Mouse (Mus musculus) heart, embryonic 11.5 days (tissue): Measurements from ENCODE around the gene Itpkb. TPM values are rescaled to one million over a fixed set of nuclear protein-coding genes. Genes with fewer than 3 reads are reported as not detected.

Experiments used
- ATAC-seq: fragments of 200-750 bp; cut with Nextera tagmentation; replicated peaks from 2 replicates; pipeline ENCODE4 v1.8.0; 2017; ENCODE audit warnings: moderate library complexity; ENCODE audit not compliant: insufficient number of reproducible peaks, low FRiP score, low TSS enrichment
- H3K27ac ChIP-seq: fragments of 300-500 bp; sonication (generic); 2 replicates; pipeline ENCODE4 v1.5.1; 2014; ENCODE audit warnings: mild to moderate bottlenecking, low read depth, low read length
- H3K27me3 ChIP-seq: fragments of 300-500 bp; sonication (generic); 2 replicates; pipeline ENCODE4 v1.6.1; 2014; ENCODE audit warnings: mild to moderate bottlenecking, low read length, mixed read lengths; ENCODE audit not compliant: control insufficient read depth, insufficient read depth
- H3K36me3 ChIP-seq: fragments of 300-500 bp; sonication (generic); 2 replicates; pipeline ENCODE4 v1.6.1; 2014; ENCODE audit warnings: mild to moderate bottlenecking, low read length, moderate library complexity, mixed read lengths; ENCODE audit not compliant: control insufficient read depth, insufficient read depth
- H3K4me1 ChIP-seq: fragments of 300-500 bp; sonication (generic); 2 replicates; pipeline ENCODE4 v1.6.1; 2014; ENCODE audit warnings: low read length; ENCODE audit not compliant: control insufficient read depth, insufficient read depth
- H3K4me2 ChIP-seq: fragments of 300-500 bp; sonication (generic); 2 replicates; pipeline ENCODE4 v1.6.1; 2014; ENCODE audit warnings: mild to moderate bottlenecking, moderate library complexity
- H3K4me3 ChIP-seq: fragments of 300-500 bp; sonication (generic); 2 replicates; pipeline ENCODE4 v1.5.1; 2014; ENCODE audit warnings: low read depth, low read length
- H3K9ac ChIP-seq: fragments of 300-500 bp; sonication (generic); 2 replicates; pipeline ENCODE4 v1.6.1; 2014; ENCODE audit warnings: mild to moderate bottlenecking, low read depth, low read length, moderate library complexity
- H3K9me3 ChIP-seq: fragments of 300-500 bp; sonication (generic); replicated peaks from 2 replicates; pipeline ENCODE4 v1.6.1; 2016; ENCODE audit warnings: low read length; ENCODE audit not compliant: control insufficient read depth
- WGBS: fragments of 180-500 bp; shearing (Covaris S2); extraction: QIAGEN DNeasy Blood & Tissue Kit; methylation state at CpG from one replicate; pipeline ENCODE4 v1.1.7; 2014; ENCODE audit not compliant: insufficient replicate concordance; 5-methylcytosine and 5-hydroxymethylcytosine counted together
- polyA plus RNA-seq: library from polyadenylated mRNA; unstranded; fragments of >200 nt; fragmentation: Nextera tagmentation; extraction: Ambion mirVana; gene quantifications from 2 replicates; pipeline ENCODE4 v1.2.1, GENCODE M21; 2014

Gene Itpkb
- polyA plus RNA-seq, 1 experiment from 2014 or later: 4.0 TPM

DNA sequence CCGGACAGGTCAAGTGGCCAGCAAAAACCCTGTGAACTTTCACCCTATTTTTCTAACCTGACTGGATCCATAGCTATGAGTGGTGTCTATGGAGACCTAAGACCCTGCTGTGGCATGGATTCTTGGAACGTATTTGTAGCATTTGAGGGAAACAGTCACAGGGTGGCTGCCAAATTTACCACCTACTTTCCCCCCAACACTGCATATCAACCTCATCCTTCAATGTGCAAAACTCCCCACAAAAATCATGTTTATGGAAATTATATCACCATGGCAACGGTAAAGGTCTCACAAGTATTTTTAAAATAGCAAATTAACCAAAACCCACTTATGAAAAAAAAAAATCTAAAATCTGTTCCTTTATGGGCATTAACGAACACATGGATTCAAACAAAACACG lies 134.1 kb downstream of the Itpkb start:
- H3K9me3 ChIP-seq: no peaks in the 10 kb centered on the region; the same call in 1 of the 2 replicates
- H3K4me1 ChIP-seq: no peaks in the 10 kb centered on the region
- no peak overlapping the region for H3K4me3 ChIP-seq
- 80% methylated on average over 5 of the region's 5 CpGs for WGBS
- no peak overlapping the region for H3K27ac ChIP-seq
- H3K9ac ChIP-seq: no peak overlapping the region
- no peak for ATAC-seq
- H3K36me3 ChIP-seq: no peaks in the 10 kb centered on the region
- no peak overlapping the region for H3K4me2 ChIP-seq
- H3K27me3 ChIP-seq: peaks cover 5% of the 10 kb centered on the region

DNA sequence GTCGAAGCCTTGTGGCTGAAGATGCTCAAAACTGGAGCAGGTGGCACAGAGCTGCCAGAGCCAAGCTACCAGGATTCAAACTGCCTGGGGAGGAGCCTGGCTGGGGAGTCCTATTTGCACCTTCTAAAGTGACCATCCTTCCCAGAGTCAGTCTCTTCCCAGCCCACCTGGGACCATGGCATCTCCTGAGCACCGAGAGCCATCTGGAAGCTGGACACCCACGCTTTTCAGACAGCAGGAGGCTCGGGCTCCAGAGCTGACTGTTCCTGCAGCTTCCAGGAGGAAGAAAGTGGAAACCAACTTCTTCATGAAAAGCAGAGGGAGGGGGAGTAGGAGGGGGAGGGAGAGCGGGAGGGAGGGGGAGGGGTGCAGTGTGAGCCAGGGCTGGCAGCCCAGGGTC lies 135.3 kb downstream of the Itpkb start:
- WGBS: 67% methylated on average over 5 of the region's 5 CpGs
- Histone ChIP-seq H3K4me1 (no peaks in the 10 kb centered on the region), H3K4me3 (no peak overlapping the region), H3K4me2 (no peak overlapping the region), H3K9me3 (no peaks in the 10 kb centered on the region; the same call in 1 of the 2 replicates), H3K36me3 (no peaks in the 10 kb centered on the region), H3K27me3 (no peaks in the 10 kb centered on the region), H3K27ac (no peak overlapping the region), H3K9ac (no peak overlapping the region)
- no peak for ATAC-seq

DNA sequence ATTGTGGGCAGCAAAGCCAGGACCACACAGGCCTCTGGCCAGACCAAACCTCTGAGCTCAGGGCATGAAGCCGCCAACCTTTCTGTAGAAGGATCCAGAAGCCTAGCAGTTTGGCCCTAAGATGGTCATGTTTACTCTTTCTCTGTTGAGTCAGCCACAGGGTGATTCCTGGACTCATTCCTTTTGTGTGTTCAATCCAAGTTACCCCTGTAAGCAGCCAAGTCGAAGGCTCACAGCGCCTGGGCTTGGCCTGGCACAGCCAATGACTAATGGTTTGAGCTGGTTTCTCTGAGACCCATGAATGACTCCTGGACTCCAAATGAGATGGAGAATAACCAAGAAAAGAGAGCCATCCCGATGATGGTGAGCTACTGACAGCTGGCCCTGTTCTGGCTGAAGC lies 137.7 kb downstream of the Itpkb start:
- Histone ChIP-seq H3K4me1 (no peaks in the 10 kb centered on the region), H3K9me3 (no peaks in the 10 kb centered on the region; the same call in 1 of the 2 replicates), H3K4me2 (no peak overlapping the region), H3K27ac (no peak overlapping the region), H3K9ac (no peak overlapping the region), H3K27me3 (no peaks in the 10 kb centered on the region; the same call in 1 of the 2 replicates), H3K36me3 (no peaks in the 10 kb centered on the region), H3K4me3 (no peak overlapping the region)
- ATAC-seq: no peak
- WGBS: 92% methylated on average over 4 of the region's 4 CpGs

DNA sequence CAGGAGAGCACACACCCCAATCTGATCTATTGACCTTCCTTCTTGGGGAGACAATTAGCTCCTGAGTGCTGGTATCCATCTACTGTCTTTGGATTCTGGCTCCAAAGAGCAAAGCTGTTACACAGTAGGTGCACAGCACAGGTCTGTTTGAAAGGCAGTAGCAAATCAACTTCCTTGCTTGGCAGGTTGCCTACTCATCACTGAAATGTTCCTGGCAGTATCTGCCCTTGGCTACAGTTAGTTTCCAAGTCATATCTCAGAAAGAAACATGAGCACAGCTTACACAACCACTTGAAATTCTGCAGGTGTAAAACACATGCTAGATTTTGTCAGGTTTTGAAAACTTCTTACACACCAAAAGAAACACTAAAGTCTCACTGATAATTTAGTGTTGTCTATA lies 143.3 kb downstream of the Itpkb start:
- Histone ChIP-seq H3K4me3 (no peak overlapping the region), H3K36me3 (no peaks in the 10 kb centered on the region), H3K9ac (no peak overlapping the region), H3K4me2 (no peak overlapping the region), H3K27me3 (peaks cover 18% of the 10 kb centered on the region), H3K4me1 (no peaks in the 10 kb centered on the region), H3K9me3 (no peaks in the 10 kb centered on the region), H3K27ac (no peak overlapping the region)
- ATAC-seq: no peak

Other genes starting within 250 kb of the Itpkb start
- gene Coq8a, start 130.9 kb upstream of the Itpkb start, polyA plus RNA-seq: 8.6 and 10.8 TPM in 2 replicates
- 14.7 and 17.3 TPM in 2 replicates for gene Psen2, start 67.0 kb upstream of the Itpkb start, polyA plus RNA-seq
- gene Stum, start 153.0 kb downstream of the Itpkb start, polyA plus RNA-seq: 0.11 and 0.34 TPM in 2 replicates
- 94.0 and 107 TPM in 2 replicates for gene Parp1, start 238.4 kb downstream of the Itpkb start, polyA plus RNA-seq